Mouse (Mus musculus): ENCODE results near the gene Olfr535. TPM values are rescaled to one million over a fixed set of nuclear protein-coding genes. Genes with fewer than 3 reads are reported as not detected.
"Not testable (repeated sequence)": the region's sequence is repeated elsewhere in the genome, so short reads cannot be mapped to it uniquely, and the experiment has no call there.

The Olfr535 gene
- total RNA-seq (2021): not detected
- long read RNA-seq, experiment 1: 0 reads
- long read RNA-seq, experiment 2: 0 reads

DNA sequence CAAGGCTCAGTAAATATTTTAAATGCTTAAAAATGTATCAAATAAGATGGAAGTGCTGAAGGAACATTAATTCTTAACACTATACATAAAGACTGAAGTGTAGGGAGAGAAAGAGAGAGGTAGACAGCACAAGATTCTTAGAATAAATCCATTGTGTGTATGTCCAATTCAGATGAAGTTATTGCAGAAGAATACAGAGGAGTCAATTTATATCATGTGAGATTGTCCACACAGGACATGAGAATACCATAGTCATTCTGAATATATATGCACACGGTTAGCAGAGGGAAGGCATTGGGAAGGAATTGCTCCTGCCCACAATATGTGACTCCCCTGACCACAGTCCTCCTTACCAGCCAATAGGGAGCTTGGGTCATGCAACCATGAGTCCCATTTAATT, at the start of gene Olfr535:
Gene Olfr535, plus strand, starts transcription at position 301 of the 400 bp plus-strand sequence.
- no peak for DNase-seq

DNA sequence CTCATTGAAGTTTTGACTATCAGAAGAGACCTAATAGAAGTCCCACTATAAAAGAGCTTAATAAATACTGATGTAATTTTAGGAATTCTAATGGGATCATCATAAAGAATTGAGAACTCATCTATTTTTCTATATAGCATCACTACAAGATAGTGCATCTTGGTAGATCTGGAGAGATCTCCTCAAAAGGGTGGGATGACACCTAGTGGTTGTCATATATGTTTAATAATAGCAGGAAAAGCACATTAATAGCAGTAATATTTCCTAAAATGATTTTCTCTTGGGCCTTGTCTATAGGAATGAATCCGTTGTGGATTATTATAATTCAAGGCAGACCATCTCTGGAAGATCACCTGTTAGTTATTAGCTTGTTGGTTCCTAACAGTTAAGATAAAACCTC, 40.9 kb upstream of the Olfr535 start:
- no peak for DNase-seq

DNA sequence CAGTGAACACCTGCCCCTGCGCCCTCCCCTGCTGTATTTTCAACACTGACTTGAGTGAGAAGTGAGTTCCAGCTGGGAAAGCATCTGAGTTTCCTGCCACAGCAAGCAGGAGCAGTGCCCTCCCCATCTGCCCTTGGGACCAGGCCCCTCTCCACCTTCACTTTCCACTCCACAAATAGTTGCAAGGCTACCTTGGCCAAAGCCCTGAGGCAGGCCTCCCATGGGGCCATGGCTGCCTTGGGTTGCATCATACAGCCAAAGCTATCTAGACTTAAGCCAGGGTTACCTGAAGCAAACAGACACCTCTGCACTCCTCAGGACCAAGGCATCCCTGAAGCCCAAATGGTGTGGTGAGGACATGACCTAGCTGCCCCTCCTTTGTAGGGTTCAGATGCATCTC, 20.9 kb upstream of the Olfr535 start, which contains the start of gene Olfr533:
Gene Olfr533, plus strand, starts transcription at position 301 of the 400 bp plus-strand sequence.
- not testable (repeated sequence) for DNase-seq

DNA sequence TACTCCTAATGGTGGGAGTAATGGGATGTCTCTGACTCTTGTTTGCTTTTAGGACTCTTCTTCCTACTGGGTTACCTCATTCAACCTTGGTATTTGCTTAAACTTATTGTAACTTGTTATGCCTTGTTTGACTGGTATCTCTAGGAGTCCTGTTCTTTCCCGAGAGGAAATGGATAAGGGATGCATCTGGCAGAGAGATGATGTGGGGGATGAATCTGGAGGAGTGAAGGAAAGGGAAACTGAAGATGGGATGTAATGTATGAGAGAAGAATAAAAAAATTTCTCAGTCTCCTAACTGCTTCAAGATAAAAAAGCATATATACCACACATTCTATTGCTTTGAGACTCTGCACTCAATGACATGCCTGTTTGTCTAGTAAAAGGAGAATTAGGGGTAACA, 6.1 kb upstream of the Olfr535 start:
- no peak for DNase-seq

DNA sequence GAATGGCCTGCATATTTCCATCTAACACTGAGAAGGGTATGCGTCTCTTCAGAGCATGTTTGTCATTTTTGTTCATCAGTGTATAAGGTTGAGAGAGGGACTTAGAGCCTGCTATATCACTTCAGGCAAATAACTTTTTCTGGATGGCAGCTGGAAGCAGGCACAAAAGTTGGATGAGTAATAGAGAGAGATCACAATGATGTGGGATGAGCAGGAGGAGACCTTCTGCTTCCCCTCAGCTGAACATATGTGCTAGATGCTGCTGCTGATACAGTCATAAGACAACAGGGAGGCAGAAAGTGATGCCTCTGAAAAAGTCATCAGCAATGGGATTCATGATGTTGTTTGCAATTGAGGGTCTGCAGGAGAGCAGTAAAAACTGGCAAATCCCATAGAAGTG, 5.3 kb upstream of the Olfr535 start:
- no peak for DNase-seq

DNA sequence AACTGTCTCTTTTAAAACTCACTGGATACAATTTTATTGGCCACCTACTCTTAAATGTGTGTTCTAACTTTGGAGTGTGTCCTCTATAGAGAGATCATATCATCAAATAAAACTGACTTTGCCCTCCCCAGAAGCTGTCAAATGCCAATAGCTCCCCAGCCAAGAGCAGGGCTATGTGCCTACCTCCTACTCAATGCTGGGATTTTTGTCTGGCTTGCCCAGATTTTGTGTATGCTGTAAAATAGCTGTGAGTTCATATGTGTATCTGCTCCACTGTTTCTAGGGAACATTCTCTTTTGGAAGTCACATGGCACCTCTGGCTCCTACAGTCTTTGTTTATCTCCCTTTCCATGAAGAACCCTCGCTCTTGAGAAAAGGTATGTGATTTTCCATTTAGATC, 5.0 kb downstream of the Olfr535 start:
- no peak for DNase-seq

DNA sequence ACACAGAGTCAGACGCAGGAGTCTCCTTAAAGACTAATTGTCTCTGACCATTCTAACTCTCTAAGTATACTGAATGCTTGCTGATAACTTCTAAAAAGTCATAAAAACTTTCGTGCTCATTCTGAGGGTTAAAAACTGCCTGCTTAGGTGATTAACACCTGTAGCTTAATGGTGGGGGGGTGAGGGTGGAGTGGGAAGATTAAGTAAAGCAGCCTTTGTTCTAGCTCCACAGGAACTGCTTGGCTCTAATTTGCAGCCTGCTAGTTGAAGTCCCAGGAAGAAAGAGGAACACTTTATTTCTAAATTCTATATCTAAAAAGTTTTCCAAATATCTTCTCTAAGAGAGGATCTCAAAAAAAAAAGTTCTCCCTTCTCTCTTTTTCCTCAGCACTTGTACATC, 10.2 kb downstream of the Olfr535 start:
- DNase-seq: no peak

DNA sequence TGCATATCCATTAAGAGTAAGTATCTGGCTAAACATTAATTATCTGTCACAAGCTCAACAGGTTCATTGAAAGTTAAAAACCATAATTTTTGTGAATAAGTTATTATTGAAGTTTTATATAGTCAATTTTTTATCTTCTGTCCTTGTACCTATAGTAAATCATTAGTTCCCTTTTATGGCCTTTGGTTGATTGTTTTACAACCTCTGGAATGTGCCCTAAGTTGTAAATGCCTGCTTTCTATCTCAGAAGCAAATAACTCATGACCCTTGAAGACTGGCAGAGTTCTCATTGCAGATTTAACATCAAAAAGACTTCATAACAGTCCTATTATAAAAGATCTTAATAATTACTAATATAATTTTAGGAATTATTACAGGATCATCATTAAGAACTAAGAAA, 10.7 kb downstream of the Olfr535 start:
- DNase-seq: no peak

DNA sequence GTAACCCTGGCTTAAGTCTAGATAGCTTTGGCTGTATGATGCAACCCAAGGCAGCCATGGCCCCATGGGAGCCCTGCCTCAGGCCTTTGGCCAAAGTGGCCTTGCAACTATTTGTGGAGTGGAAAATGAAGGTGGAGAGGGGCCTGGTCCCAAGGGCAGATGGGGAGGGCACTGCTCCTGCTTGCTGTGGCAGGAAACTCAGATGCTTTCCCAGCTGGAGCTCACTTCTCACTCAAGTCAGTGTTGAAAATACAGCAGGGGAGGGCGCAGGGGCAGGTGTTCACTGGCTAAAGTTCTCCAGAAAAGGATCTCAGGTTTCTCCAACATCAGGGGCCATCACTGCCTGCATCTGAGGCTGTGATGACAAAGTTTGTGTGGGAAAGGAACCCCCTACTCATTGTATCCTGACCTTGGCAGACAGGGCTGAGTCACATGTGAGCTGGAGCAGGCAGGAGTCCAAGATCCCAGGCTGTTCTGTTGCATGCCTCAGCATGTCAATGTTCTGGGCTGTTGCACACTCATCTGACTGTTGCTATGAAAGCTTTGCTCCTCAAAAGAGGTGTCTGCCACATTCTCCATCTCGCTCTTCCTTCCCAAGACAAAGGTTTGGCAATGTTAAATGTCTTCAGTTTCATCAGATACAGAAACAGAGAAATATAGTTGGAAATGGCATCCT, 23.5 kb downstream of the Olfr535 start, which contains the start of gene Olfr536:
Gene Olfr536, minus strand, starts transcription at position 51 of the 676 bp plus-strand sequence.
- peak; percentile 27 for DNase-seq

DNA sequence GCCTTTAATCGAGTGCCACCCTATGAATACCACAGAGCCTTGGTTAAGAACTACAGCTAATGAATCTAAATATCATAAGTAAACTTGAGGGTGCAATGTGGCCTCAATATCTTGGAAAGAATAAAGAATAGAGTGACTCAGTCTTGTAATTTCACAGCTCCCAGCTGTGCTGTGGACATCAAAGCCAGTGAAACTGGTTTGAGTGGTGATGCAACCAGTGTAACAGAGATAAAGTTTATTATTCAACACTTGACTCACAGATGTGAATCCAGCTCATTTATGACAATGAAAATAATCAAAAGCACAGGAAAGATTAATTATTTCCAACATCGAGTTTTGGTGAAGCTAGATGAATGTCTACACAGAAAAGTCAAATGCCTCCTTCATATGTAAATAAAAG, 55.7 kb downstream of the Olfr535 start:
- no peak for DNase-seq

Other genes starting within 250 kb of the Olfr535 start
- gene 5830411N06Rik, start 236.9 kb upstream of the Olfr535 start, total RNA-seq (2021): not detected
- gene Olfr525, start 163.4 kb upstream of the Olfr535 start, total RNA-seq (2021): not detected
- gene Olfr527, start 150.2 kb upstream of the Olfr535 start, total RNA-seq (2021): not detected
- gene Olfr60, start 122.5 kb upstream of the Olfr535 start, total RNA-seq (2021): not detected
- gene Olfr530, start 107.9 kb upstream of the Olfr535 start, total RNA-seq (2021): not detected
- gene Olfr531, start 81.3 kb upstream of the Olfr535 start, total RNA-seq (2021): not detected
- gene Olfr532, start 62.6 kb upstream of the Olfr535 start, total RNA-seq (2021): not detected
- gene Olfr533, start 20.8 kb upstream of the Olfr535 start, total RNA-seq (2021): not detected
- not detected for gene Olfr536, start 23.2 kb downstream of the Olfr535 start, total RNA-seq (2021)
- not detected for gene Olfr538, start 83.7 kb downstream of the Olfr535 start, total RNA-seq (2021)
- gene Olfr46, start 117.1 kb downstream of the Olfr535 start, total RNA-seq (2021): not detected
- not detected for gene Olfr61, start 144.8 kb downstream of the Olfr535 start, total RNA-seq (2021)
- not detected for gene Olfr53, start 162.2 kb downstream of the Olfr535 start, total RNA-seq (2021)
- gene Olfr539, start 175.7 kb downstream of the Olfr535 start, total RNA-seq (2021): not detected
- gene Olfr45, start 197.7 kb downstream of the Olfr535 start, total RNA-seq (2021): not detected
- not detected for gene Olfr541, start 213.1 kb downstream of the Olfr535 start, total RNA-seq (2021)

All from adrenal gland, postnatal 10 days (tissue).